Mouse (Mus musculus) heart, embryonic 13.5 days (tissue): ENCODE results near the gene Trf. TPM values are rescaled to one million over a fixed set of nuclear protein-coding genes. Genes with fewer than 3 reads are reported as not detected.

Experiments
- ATAC-seq: fragments of 200-750 bp; cut with Nextera tagmentation; 2 replicates; pipeline ENCODE4 v1.8.0; 2017; ENCODE audit warnings: moderate TSS enrichment; ENCODE audit not compliant: insufficient number of reproducible peaks, low FRiP score, low TSS enrichment; ENCODE audit errors: extremely low read depth
- H3K27ac ChIP-seq: fragments of 300-500 bp; sonication (generic); replicated peaks from 2 replicates; pipeline ENCODE4 v1.5.1; 2015; ENCODE audit warnings: moderate library complexity, mild to moderate bottlenecking, inconsistent platforms
- H3K27me3 ChIP-seq: fragments of 300-500 bp; sonication (generic); replicated peaks from 2 replicates; pipeline ENCODE4 v1.6.1; 2015; ENCODE audit warnings: mild to moderate bottlenecking, inconsistent platforms
- H3K36me3 ChIP-seq: fragments of 300-500 bp; sonication (generic); 2 replicates; pipeline ENCODE4 v1.6.1; 2015; ENCODE audit warnings: mild to moderate bottlenecking, inconsistent platforms
- H3K4me1 ChIP-seq: fragments of 300-500 bp; sonication (generic); 2 replicates; pipeline ENCODE4 v1.6.1; 2015; ENCODE audit warnings: inconsistent platforms
- H3K4me2 ChIP-seq: fragments of 300-500 bp; sonication (generic); 2 replicates; pipeline ENCODE4 v1.6.1; 2015; ENCODE audit warnings: inconsistent platforms, mild to moderate bottlenecking, moderate library complexity
- H3K4me3 ChIP-seq: fragments of 300-500 bp; sonication (generic); 2 replicates; pipeline ENCODE4 v1.5.1; 2015; ENCODE audit warnings: moderate library complexity, mild to moderate bottlenecking, inconsistent platforms
- H3K9ac ChIP-seq: fragments of 300-500 bp; sonication (generic); 2 replicates; pipeline ENCODE4 v1.6.1; 2015; ENCODE audit warnings: inconsistent platforms, mild to moderate bottlenecking, moderate library complexity
- H3K9me3 ChIP-seq: fragments of 300-500 bp; sonication (generic); 2 replicates; pipeline ENCODE4 v1.6.1; 2016; ENCODE audit warnings: inconsistent platforms
- WGBS: fragments of 180-500 bp; shearing (Covaris S2); methylation state at CpG from one replicate; pipeline ENCODE4 v1.1.7; 2015; ENCODE audit warnings: mixed read lengths; 5-methylcytosine and 5-hydroxymethylcytosine counted together
- polyA plus RNA-seq: library from polyadenylated mRNA; unstranded; fragments of >200 nt; fragmentation: Nextera tagmentation; extraction: Ambion mirVana; gene quantifications from 2 replicates; pipeline ENCODE4 v1.2.1, GENCODE M21; 2015

Gene Trf
- polyA plus RNA-seq, 1 experiment from 2014 or later = 45.3 TPM

DNA sequence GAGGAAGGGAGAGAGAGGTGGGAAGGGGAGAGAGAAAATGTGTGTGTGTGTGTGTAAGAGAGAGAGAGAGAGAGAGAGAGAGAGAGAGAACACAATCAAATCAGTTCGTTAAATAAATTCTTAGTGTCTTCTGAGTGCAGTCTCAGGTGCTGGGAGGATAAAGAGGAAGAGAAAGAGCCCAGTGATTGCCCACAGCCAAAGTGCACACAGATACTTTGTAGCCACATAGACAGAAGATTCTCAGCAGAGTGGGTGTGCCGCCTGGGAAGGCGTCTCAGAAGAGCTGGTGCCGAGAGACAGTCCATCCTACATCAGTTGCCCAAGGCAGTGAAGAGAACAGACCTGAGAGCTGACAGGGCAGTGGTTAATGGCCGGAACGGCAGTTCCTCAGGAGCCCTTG, 16.0 kb downstream of the Trf start:
- Histone ChIP-seq H3K36me3 (peaks cover 4% of the 10 kb centered on the region; the same call in 1 of the 2 replicates), H3K27me3 (peaks cover 5% of the 10 kb centered on the region; the same call in 1 of the 2 replicates), H3K4me2 (no peak overlapping the region), H3K27ac (no peak overlapping the region), H3K9ac (no peak overlapping the region), H3K4me1 (peaks cover 7% of the 10 kb centered on the region), H3K9me3 (0 out of 2 replicates have a peak, but pooled peaks cover 4% of the 10 kb centered on the region), H3K4me3 (no peak overlapping the region)
- 71% methylated on average over 6 of the region's 6 CpGs for WGBS
- no peak for ATAC-seq

DNA sequence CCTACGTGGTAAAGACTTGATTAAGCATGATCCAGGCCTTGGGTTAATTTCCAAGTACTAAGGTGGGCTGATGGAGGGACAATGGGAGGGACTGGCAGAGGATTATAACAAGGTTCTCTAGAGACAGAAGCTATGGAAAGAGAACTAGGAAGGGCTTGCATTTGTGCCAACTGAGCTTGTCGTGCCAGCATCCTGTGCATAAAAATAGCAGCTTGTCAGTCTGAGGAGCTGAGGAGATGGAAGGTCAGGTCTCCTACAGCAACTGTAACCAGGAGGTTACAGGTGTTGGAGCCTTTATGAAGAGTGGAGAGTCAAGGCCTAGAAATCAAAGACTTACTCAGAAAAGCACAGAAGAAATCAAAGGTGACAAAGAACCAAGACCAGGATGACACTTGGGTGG, 16.6 kb downstream of the Trf start:
- 39% methylated on average over 2 of the region's 2 CpGs for WGBS
- no peak for ATAC-seq

DNA sequence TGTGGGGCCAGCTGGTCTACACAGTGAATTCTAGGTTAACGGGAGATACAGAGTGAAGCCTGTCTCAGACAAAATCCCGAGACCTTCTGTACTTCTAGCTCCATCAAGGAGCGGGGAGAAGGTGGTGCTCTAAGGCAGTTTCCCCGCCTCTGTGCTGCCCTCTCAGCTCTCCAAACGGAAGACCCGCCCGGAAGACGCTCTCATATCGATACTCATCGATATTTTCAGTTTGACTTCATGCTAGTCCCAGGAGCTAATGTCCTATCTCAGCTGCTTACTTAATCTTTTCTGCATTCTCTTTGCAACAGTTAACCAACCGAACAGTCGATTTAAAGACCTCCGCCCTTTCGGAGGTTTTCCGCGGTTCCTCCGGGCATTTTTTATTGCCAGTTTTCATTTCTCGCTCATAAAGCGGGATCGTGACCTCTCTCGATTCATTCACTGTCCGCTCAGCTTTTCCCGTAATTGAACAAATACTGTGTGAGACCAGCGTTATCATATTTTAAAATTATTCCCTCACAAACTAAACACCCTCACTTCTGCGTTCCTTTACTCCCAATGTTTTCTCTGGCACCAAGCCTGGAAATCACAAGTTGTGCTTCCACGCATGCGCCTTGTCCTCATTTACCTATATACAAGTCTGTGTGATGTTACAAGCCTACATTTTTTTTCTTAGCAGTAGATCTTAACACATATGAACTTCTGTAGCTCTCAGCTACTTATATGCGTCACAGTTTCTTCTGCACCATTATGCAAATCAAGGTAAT, 17.4 kb downstream of the Trf start:
- ATAC-seq = no peak
- peak overlapping the region; percentile 48 for H3K4me3 ChIP-seq
- H3K27ac ChIP-seq = peak overlapping the region; percentile 58; the same call in 1 of the 2 replicates
- H3K9ac ChIP-seq = peak overlapping the region; percentile 44; the same call in 1 of the 2 replicates
- H3K4me2 ChIP-seq = peak overlapping the region; percentile 64
- peaks cover 4% of the 10 kb centered on the region; the same call in 1 of the 2 replicates for H3K36me3 ChIP-seq
- WGBS = 55% methylated on average over 28 of the region's 28 CpGs
- peaks cover 9% of the 10 kb centered on the region for H3K4me1 ChIP-seq
- 0 out of 2 replicates have a peak, but pooled peaks cover 4% of the 10 kb centered on the region for H3K9me3 ChIP-seq
- peaks cover 5% of the 10 kb centered on the region; the same call in 1 of the 2 replicates for H3K27me3 ChIP-seq

More for the DNA sequence above, 16.6 kb downstream of the Trf start:
- no peak overlapping the region for H3K9ac ChIP-seq
- H3K36me3 ChIP-seq = peaks cover 4% of the 10 kb centered on the region; the same call in 1 of the 2 replicates
- no peak overlapping the region for H3K4me2 ChIP-seq
- H3K9me3 ChIP-seq = 0 out of 2 replicates have a peak, but pooled peaks cover 4% of the 10 kb centered on the region
- no peak overlapping the region for H3K4me3 ChIP-seq
- peaks cover 7% of the 10 kb centered on the region for H3K4me1 ChIP-seq
- H3K27me3 ChIP-seq = peaks cover 5% of the 10 kb centered on the region; the same call in 1 of the 2 replicates
- no peak overlapping the region for H3K27ac ChIP-seq

DNA sequence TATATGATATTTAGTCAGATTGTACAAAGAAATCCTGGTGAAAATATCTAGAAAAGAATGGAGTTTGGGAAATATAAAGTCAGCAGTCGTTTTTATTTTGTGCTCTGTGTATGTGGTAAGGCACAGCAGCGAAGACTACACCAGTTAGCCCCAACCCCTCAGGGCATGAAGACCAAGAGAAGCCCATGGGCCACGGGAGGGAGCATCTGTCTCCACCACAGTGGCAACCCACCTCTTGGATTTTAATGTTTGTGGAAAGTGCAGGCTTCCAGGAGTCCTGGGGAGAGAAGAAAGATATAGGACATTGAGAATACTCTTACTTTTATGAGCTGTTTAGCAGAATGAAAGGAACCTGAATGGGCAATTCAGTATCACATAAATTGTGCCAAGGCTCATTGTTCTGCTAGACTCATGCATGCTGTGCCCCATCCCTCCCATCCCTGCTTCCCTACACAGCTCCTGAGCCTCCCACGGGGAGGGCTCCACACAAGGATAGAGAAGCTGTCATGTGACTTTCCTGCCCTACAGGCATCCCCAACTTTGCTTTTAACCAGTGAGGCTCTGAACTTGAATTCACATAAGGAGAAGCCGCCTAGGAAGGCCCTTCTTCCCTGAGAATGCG, 21.3 kb downstream of the Trf start:
- Histone ChIP-seq H3K9ac (no peak overlapping the region), H3K4me3 (no peak overlapping the region), H3K4me2 (no peak overlapping the region), H3K27ac (no peak overlapping the region), H3K36me3 (no peaks in the 10 kb centered on the region), H3K4me1 (peaks cover 8% of the 10 kb centered on the region), H3K9me3 (no peaks in the 10 kb centered on the region), H3K27me3 (peaks cover 5% of the 10 kb centered on the region; the same call in 1 of the 2 replicates)
- no peak for ATAC-seq
- WGBS = 60% methylated on average over 6 of the region's 6 CpGs

DNA sequence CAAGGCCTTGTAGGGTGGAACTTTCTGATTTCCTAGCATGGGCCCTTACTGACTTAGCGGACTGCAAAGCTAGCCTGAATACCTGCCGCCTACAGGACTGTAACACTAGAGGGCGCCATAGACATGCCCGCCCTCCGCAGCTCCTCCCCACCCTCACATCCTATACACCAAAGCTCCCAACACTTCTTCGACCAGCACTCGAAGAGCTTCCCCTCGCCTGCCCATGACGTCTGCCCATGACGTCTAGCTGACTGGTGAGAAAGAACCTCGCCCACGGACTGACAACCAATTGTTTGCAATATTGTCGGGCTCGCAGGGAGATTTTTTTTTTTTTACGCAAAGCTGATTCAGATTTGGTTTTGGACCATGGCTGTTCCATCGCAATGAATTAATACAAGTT, 22.4 kb downstream of the Trf start:
- H3K4me2 ChIP-seq = peak overlapping the region; percentile 66
- H3K4me3 ChIP-seq = peak overlapping the region; percentile 36
- H3K27me3 ChIP-seq = peaks cover 5% of the 10 kb centered on the region; the same call in 1 of the 2 replicates
- H3K27ac ChIP-seq = no peak overlapping the region
- no peaks in the 10 kb centered on the region for H3K9me3 ChIP-seq
- WGBS = 10% methylated on average over 16 of the region's 16 CpGs
- H3K9ac ChIP-seq = peak overlapping the region; percentile 68
- peak; percentile 70; the same call in 1 of the 2 replicates for ATAC-seq
- 0 out of 2 replicates have a peak, but pooled peaks cover 3% of the 10 kb centered on the region for H3K4me1 ChIP-seq
- H3K36me3 ChIP-seq = no peaks in the 10 kb centered on the region

DNA sequence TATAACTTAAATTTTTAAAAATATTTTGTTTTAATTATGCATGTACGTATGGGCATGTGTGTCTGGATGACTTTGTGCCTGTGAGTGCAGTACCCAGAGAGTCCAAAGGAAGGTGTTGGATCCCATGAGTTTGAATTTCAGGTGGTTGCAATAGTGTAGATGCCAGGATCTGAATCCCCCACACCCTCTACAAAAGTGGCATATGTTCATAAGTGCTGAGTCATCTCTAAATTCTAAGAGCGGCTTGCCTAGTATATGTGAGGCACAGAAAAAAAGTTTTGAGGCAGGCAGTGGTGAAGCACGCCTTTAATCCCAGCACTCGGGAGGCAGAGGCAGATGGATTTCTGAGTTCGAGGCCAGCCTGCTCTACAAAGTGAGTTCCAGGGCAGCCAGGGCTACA, 24.5 kb downstream of the Trf start:
- Histone ChIP-seq H3K9me3 (no peaks in the 10 kb centered on the region), H3K9ac (no peak overlapping the region), H3K27me3 (peaks cover 5% of the 10 kb centered on the region; the same call in 1 of the 2 replicates), H3K4me1 (peaks cover 7% of the 10 kb centered on the region), H3K4me3 (no peak overlapping the region), H3K4me2 (no peak overlapping the region), H3K27ac (no peak overlapping the region), H3K36me3 (no peaks in the 10 kb centered on the region)
- WGBS = 86% methylated on average over 5 of the region's 5 CpGs
- no peak for ATAC-seq

DNA sequence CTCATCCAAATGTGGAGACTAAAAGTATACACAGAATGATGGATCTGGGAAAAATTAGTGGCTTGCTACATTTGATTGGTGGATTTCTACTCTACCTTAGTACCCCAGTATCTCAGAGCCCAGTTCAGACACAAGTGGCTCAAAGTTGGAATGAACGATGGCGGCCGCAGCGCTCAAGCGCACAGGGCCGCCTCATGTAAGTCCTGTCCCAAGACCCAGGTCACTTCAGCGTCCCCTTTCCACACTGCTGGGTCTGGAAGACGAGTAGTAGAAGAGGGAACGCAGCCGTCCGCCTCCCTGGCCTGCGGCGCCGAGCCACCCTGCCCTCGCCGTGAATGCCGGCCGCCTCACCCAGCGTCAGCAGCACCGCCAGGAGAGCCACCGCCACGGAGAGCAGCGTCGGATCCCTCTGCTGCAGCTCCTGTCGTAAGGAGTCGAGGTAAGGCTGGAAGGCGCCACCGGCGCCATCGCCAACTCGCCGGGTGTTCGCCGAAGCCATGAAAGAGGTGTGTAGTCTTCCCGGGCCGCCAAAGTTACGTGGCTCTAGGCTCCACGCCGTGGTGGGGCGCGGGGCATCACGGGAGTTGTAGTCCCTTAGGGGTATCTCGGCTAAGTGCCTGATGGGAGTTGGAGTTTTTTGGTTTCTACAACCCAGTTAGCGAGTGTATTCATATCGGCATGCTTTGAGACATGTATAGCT, 28.5 kb downstream of the Trf start, which contains the start of gene Srprb:
Srprb (minus strand) TSS at position 577 of the 700 bp plus-strand sequence.
- WGBS = under 1% methylated on average over 45 of the region's 45 CpGs
- H3K9me3 ChIP-seq = no peaks in the 10 kb centered on the region

DNA sequence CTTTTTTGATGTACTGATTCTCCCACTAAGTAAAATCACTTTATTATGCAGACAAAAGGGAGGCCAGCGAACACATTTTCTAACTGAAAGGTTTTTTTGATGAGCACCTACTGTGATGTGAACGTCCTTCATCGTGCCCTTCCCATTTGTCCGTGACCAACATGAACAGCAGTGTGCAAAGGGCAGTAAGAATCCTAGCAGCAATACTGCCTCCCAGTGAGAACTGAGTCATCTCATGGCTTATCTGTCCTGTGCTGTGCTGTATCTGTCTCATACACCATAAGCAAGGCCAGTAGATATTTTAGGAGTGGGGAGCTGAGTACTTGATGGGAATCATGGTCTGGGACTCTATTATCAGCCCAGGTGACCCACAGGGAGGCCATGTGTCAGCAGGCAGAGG, 41.8 kb downstream of the Trf start:
- H3K9me3 ChIP-seq = no peaks in the 10 kb centered on the region
- no peaks in the 10 kb centered on the region for H3K4me1 ChIP-seq
- no peak overlapping the region for H3K9ac ChIP-seq
- 80% methylated on average over 4 of the region's 4 CpGs for WGBS
- no peak overlapping the region for H3K4me3 ChIP-seq
- no peak for ATAC-seq
- H3K4me2 ChIP-seq = no peak overlapping the region
- peaks cover 59% of the 10 kb centered on the region for H3K36me3 ChIP-seq
- no peaks in the 10 kb centered on the region for H3K27me3 ChIP-seq
- H3K27ac ChIP-seq = no peak overlapping the region

More for the DNA sequence above, 28.5 kb downstream of the Trf start, which contains the start of gene Srprb:
- Histone ChIP-seq H3K36me3 (peaks cover 32% of the 10 kb centered on the region), H3K4me1 (peaks cover 7% of the 10 kb centered on the region), H3K9ac (peak within 1 kb of the TSS; percentile 95), H3K4me2 (peak within 1 kb of the TSS; percentile 86), H3K4me3 (peak within 1 kb of the TSS; percentile 91), H3K27ac (peak within 1 kb of the TSS; percentile 91), H3K27me3 (no peaks in the 10 kb centered on the region)
- ATAC-seq = peak; percentile 97

DNA sequence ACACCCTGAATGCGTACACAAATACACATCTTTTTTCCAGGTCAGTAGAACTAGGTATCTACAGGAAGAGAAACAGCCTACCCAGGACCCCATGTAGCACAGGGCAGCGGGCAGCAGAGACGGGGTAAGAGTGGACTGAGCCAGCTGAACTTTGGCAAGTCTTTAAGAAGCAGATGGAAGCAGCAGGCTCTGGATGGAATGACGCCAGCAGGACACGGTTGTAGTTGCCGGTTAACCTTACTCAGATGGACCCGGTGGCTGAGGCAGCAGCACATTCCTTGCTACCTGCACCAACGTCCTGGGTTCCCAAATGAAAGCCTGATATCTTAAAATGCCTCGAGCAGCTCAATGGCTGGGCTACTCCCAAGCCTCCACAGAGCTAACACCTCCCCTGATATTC, 43.5 kb downstream of the Trf start:
- no peak for ATAC-seq
- WGBS = 63% methylated on average over 9 of the region's 9 CpGs
- no peaks in the 10 kb centered on the region for H3K4me1 ChIP-seq
- H3K4me3 ChIP-seq = no peak overlapping the region
- peaks cover 42% of the 10 kb centered on the region for H3K36me3 ChIP-seq
- H3K9me3 ChIP-seq = no peaks in the 10 kb centered on the region
- H3K4me2 ChIP-seq = no peak overlapping the region
- H3K27ac ChIP-seq = no peak overlapping the region
- H3K27me3 ChIP-seq = no peaks in the 10 kb centered on the region
- H3K9ac ChIP-seq = no peak overlapping the region

DNA sequence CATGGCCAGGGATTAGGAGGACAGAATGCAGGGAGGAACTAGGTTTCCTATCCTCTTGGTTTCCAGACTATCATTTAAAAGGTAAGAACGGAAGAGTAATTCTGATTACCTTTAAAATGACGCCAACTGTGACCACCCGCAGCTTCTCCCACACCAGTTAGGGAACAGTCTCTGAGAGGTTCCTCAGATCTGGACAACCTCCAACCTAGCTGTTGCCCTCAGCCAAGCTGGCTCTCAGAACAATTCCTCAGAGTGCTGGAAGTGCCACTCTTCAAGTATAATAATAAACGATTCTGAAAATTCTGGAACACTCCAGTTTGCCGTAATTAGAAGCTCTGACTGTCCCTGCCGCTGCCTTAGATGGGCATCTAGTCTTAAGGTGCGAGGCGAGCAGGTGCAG, 44.3 kb downstream of the Trf start:
- no peak for ATAC-seq
- Histone ChIP-seq H3K4me3 (no peak overlapping the region), H3K4me1 (no peaks in the 10 kb centered on the region), H3K4me2 (no peak overlapping the region), H3K9me3 (no peaks in the 10 kb centered on the region), H3K27me3 (no peaks in the 10 kb centered on the region), H3K36me3 (peaks cover 35% of the 10 kb centered on the region), H3K9ac (no peak overlapping the region), H3K27ac (no peak overlapping the region)
- WGBS = 83% methylated on average over 8 of the region's 8 CpGs

DNA sequence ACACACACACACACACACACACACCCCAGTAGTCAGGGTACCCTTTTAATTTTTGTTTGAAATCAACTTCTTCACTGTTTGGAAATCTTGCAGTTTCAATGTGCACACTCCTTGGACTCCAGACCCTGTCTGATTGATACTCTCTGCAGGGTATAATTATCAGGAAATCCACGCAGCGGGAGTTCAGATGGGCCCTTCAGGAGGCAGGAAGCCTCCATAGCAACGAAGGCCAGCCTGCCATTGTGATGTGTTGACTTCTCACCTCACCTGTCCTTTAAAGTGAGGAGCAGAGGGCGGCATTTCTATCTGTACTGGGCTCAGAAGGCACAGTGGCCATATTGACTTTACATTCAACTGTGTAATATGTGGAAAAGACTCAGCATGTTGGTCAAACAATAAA, 45.4 kb downstream of the Trf start:
- no peaks in the 10 kb centered on the region for H3K27me3 ChIP-seq
- no peaks in the 10 kb centered on the region for H3K9me3 ChIP-seq
- no peak overlapping the region for H3K9ac ChIP-seq
- H3K27ac ChIP-seq = no peak overlapping the region
- 59% methylated on average over 4 of the region's 4 CpGs for WGBS
- H3K4me2 ChIP-seq = no peak overlapping the region
- H3K4me1 ChIP-seq = peaks cover 10% of the 10 kb centered on the region
- no peak for ATAC-seq
- peaks cover 24% of the 10 kb centered on the region for H3K36me3 ChIP-seq
- H3K4me3 ChIP-seq = no peak overlapping the region
